Mouse (Mus musculus) brain, adult 10 weeks (tissue): ENCODE results near the gene Aldh1l2. TPM values are rescaled to one million over a fixed set of nuclear protein-coding genes. Genes with fewer than 3 reads are reported as not detected.

Experiments
- polyA plus RNA-seq: library from polyadenylated mRNA; stranded (reverse); fragments of 350-450 nt; fragmentation: Illumina TruSeq; extraction: RNeasy Lipid Tissue Mini Kit (QIAGEN cat#74804); gene quantifications from one replicate; pipeline ENCODE4 v1.2.3, GENCODE M21; 2015; ENCODE audit warnings: low read depth, low replicate concordance

Aldh1l2 gene
- 1.7 TPM for polyA plus RNA-seq

DNA sequence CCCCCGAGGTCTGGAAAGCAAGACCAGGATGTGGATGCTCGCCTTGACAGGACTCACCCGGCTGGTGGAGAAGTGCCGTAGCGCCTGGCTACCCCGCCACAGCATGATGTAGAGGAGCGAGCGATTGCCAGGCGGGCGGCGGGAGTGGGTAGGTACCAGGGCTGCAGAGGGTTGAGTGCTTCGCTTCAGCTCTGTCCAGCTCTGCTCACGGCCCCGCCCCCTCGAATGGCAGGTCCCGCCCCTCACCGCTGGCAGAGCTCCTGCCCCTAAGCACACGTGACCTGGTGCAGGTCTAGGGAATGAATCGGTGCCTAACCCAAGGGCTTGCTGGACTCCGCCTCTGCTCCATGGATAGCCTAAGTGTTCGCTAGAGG is at the start of gene Aldh1l2:
Aldh1l2 (minus strand) TSS at position 231 of the 374 bp plus-strand sequence.

DNA sequence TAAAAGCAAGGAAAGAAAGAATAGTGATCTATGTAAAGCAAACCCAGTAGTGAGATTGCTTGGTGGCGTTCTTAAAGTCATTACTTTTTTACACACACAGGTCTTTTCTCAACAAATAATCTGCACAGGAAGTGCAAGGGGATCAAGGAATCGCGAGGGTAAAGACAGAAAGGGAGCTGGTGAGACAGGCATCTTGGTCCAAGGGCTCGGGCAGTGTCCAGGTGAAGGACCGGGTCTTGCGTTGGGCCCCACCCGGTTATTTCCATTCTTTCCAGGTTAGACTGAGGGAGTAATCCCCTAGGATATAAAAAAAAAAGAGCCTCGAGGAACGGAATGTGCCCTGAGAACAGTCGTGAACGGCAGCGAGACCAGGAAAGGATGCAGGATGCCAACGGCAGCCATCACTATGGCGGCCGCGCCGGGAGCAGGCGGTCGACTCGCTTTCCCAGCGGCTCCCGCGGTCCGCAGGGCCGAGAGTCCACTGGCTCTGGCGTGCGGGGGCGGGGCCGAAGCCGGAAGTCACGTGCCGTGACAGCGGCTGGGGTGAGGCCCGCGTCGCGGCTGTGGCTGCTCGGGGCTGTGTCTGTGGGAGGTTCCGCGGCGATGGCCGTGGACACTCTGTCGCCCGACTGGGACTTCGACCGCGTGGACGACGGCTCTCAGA is 9.6 kb upstream of the Aldh1l2 start, which contains the start of gene Washc4:
Washc4 (plus strand) TSS at position 314 of the 664 bp plus-strand sequence.

Other genes starting within 250 kb of the Aldh1l2 start
- 11.3 TPM for gene Slc41a2, start 196.3 kb downstream of the Aldh1l2 start, polyA plus RNA-seq
- gene D10Wsu102e, start 173.9 kb downstream of the Aldh1l2 start, polyA plus RNA-seq = 0.77 TPM
- gene Washc4, start 9.6 kb upstream of the Aldh1l2 start, polyA plus RNA-seq = 19.2 TPM
- 115 TPM for gene Appl2, start 114.6 kb upstream of the Aldh1l2 start, polyA plus RNA-seq
- gene 1500009L16Rik, start 188.7 kb upstream of the Aldh1l2 start, polyA plus RNA-seq = 29.7 TPM